Mouse (Mus musculus) retina, adult 2 months (tissue): ENCODE measurements around the gene Serpine1.

ENCODE experiments used
- DNase-seq: peaks from one replicate; pipeline ENCODE4 v3.0.0-alpha.2; 2012; ENCODE audit warnings: low read depth, low spot score

Gene Serpine1

DNA sequence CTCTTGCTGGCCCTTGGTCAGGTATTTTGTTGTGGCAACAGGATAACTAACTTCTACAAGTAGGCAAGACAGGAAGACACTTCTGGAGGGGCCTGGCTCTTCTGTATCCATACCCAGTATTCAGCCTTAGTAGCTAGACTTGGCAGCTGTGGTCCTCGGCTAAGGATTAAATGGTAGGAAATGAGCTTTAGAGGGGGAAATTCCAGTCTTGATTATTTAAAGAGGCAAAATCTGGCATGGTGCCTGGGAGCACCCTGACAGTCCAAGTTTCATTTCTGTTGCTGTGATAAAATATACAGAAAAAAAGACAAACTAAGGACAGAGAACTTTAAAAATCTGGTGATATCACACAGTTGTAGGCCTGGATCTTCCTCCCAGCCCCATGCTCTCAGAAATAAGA lies 24.0 kb upstream of the Serpine1 start:
- no peak for DNase-seq

- DNase-seq, result no peak
Observed at GRCm38 (mm10) chr5:137095135-137095534, 23.1 kb upstream of the Serpine1 start.

DNA sequence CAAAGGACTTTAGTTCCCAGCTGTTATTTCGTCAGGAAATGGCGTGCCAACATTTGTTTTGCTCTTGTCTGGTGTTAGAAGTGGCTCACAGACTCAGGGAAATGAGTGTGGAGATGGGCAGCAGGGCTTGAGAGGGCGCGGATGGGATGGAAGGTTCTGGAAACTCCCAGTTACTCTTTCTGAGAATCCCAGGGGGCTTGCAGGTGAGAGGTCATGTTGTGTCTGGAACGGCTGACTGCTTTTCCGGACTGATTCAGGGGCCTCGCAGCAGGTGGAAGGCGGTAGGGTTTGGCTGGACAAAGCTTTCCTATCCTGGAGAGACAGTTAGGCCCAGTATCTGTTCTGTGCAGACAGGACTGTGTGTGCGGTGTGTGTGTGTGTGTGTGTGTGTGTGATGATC lies 21.7 kb upstream of the Serpine1 start:
- DNase-seq, result no peak

DNA sequence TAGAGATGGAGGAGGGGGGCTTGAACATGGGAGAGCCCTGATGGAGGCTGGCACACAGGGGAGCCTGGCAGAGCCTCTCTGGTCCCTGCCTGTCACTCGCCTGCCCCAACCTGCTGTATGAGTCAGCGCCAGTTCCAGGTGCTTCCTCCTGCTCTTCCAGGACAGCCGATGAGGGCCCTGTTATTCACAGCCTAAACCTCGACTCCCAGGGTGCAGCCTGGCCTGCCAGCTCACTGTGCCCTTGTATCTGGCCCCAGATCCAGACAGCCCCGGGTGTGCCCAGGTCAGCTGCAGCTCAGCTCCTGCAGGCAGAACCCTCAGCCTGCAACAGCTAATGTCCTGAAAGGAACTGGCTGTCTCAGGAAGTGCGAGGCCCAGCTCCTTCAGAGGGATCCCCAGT lies 19.5 kb upstream of the Serpine1 start:
- no peak for DNase-seq

- DNase-seq, result no peak
Observed at GRCm38 (mm10) chr5:137090870-137091269, 18.8 kb upstream of the Serpine1 start.

DNA sequence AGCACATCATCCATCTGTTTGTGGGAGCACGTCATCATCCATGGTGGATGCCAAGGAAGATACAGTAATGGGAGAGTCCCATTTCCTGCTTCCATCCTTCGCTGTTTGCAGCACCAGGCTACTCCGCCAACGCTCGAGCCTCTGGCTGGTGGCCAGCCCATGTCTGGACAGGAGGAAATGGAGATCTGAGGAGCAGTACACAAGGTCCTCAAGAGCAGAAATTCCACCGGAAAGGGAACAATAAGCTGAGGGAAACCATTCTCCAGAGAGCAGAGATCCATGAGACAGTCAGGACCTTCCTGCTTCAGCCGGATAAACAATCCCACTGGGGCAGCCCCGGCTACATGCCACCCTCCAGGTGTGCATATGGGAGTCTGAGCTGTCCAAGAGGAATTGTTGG lies 15.3 kb upstream of the Serpine1 start:
- no peak for DNase-seq

DNA sequence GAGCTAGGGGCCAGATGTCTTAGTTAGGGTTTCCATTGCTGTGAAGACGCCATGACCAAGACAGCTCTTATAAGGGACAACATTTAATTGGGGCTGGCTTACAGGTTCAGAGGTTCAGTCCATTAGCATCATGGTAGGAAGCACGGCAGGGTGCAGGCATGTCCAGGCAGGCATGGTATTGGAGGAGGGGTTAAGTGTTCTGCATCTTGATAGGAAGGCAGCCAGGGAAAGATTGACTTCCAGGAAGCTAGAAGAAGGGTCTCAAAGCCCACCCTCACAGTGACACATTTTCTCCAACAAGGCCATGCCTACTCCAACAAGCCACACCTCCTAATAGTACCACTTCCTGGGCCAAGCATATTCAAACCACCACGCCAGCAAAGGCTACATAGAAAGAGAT lies 13.7 kb upstream of the Serpine1 start:
- no peak for DNase-seq

GRCm38 (mm10) chr5:137085021-137085420 lies 13.0 kb upstream of the Serpine1 start:
- DNase-seq, result no peak

DNA sequence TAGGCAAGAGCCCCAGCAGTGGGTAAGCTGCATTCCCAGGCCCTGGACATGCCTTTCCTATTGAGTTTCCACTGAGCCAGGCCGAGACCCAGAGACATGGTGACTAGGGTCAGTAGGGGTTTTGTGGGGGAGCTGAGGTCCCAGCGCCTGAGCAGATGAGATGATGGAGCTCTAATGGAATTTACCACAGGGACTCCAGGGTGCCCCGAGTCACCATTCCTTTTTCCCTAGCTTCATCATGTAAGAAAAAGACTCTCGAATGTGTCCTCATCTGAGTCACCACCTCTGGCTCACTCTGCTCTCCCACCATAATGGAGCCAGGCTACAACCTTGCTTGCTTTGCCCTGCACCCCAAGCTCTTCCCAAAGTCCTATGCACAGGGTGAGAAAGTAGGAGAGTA lies 11.0 kb upstream of the Serpine1 start:
- DNase-seq, result no peak

DNA sequence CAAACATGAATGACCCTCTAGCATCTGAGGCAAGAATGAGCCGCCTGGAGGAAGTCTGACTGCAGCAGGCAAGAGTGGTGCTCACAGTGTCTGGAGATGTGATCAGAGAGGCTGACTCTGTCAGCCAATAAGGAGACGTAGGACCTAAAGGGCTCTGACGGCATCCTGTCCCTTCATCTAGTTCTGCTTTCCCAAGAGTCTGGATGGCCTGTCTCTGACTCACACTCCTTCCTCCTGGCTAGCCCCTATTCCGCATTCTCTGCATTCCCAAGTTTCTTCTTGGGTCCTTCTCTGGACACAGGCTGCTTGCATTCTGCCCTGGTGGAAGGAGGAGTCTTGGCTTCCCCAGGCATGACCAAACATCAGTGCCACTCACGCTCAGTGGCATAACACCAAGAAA lies 7.8 kb upstream of the Serpine1 start:
- DNase-seq, result no peak

- no peak for DNase-seq
Observed at GRCm38 (mm10) chr5:137078616-137079015, 6.5 kb upstream of the Serpine1 start.

DNA sequence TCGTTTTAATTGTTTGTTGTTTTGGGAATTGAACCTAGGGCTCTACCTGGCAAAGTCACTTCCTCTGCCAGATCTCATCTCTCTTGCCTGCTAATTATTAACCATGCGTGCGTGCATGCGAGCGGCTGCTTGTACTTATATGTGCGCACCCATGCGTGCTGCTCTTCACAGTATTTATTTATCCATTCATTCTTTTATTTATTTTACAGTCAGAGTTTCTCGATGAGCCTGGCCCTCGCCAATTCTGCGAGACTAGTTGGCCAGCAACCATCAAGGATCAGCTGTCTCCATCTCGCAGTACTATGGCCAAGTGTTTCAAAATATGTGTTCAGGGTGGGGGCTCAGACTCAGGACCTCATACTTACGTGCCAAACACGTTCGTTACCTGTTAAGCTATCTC lies 6.0 kb upstream of the Serpine1 start:
- DNase-seq, result no peak

DNA sequence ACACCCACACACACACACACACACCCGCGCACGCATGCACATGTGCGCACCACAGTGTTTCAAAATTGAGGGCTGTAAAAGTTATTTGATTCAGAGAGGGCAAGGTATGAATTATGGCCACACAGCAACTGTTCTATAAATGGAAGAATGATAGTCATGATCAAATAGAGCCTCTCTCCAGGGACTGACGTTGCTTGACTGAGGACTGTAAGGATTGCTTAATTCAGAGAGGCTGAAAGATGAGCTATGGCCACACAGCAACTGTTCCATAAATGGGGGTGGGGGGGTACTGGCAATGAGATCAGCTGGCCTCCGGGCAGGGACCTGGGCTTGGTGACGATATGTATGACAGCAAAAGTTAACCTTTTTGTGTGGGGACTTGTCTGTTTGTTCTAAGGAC lies 5.1 kb upstream of the Serpine1 start:
- no peak for DNase-seq

- DNase-seq, result no peak
Observed at GRCm38 (mm10) chr5:137076191-137076930, 4.3 kb upstream of the Serpine1 start.

DNA sequence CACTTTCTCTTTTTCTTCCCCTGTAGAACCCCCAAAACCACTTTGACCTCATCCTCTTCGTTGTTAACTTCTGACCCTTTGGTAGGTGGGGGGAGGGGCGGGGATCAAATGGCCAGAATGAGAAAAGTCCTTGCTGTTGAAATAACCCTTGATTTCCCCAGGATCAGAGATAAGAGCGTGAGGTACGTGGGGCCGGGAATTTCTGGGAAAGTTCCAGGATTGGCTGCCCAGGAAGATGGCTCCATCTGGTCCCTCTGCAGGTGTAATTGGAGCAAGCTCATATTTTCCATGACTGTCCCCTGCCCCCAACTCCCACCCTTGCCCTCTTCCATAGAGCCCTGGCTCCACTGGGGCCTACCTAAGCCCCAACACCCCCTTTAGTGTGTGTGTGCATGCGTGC lies 3.7 kb upstream of the Serpine1 start:
- DNase-seq, result no peak

- no peak for DNase-seq
Observed at GRCm38 (mm10) chr5:137074191-137074651, 2.2 kb upstream of the Serpine1 start.

DNA sequence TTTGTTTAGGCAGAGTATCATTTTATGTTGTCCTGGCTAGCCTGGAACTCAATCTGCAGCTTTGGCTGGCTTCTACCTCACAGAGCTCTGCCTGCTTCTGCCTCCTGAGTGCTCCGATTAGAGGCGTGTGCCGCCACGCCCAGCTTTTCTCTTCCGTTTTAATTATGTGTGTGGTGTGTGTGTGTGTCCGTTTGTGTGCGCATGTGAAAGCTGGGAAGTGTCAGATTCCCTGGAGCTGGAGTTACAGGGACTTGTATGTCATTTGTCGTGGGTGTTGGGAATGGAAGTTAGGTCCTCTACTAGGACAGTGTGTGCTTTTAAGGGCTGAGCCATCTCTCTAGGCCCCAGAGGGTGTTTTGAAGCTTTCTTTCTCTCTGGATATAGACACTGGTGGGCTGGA lies 1.1 kb upstream of the Serpine1 start:
- DNase-seq, result no peak

- no peak for DNase-seq
Observed at GRCm38 (mm10) chr5:137070881-137071605, 1.0 kb downstream of the Serpine1 start.

- DNase-seq, result no peak
Observed at GRCm38 (mm10) chr5:137068711-137069110, 3.4 kb downstream of the Serpine1 start.

GRCm38 (mm10) chr5:137065923-137066322 lies 6.1 kb downstream of the Serpine1 start:
- no peak for DNase-seq

DNA sequence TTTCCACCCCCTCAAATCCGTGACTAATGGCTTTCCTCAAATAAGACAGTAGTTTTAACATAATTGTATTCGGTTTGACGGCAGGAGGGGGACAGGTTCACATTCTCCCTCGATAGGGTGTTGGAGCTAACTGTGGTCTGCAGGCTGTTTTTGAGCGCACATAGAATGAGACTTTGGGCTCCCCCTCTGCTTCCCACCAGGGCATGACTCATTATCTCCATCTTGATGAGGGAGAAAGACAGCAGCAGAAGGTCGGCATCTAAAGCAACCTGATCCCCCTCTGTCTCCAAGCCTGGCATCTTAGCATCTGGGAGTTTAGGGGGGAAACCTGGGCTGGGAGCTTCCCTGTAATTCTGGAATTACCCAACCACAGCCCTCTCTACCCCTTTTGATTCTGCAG lies 6.6 kb downstream of the Serpine1 start:
- DNase-seq, result no peak

DNA sequence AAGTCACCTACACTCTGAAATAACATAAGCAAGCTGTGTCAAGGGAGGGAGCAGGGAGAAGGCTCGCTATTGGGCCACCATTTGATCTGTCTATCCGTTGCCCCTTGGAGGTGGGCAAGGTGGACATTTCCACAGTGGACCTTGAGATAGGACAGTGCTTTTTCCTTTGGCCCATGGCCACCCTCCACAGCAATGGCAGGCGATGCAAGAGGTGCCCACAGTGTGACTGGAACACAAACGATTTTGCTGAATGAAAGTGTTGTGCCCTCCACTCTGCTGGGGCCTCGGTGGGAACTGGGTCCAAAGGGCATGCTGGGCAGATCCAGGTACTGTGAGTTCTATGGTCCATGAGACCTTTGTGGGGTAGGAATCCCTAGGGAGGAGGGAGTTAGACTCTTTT lies 9.5 kb downstream of the Serpine1 start:
- DNase-seq, result no peak

DNA sequence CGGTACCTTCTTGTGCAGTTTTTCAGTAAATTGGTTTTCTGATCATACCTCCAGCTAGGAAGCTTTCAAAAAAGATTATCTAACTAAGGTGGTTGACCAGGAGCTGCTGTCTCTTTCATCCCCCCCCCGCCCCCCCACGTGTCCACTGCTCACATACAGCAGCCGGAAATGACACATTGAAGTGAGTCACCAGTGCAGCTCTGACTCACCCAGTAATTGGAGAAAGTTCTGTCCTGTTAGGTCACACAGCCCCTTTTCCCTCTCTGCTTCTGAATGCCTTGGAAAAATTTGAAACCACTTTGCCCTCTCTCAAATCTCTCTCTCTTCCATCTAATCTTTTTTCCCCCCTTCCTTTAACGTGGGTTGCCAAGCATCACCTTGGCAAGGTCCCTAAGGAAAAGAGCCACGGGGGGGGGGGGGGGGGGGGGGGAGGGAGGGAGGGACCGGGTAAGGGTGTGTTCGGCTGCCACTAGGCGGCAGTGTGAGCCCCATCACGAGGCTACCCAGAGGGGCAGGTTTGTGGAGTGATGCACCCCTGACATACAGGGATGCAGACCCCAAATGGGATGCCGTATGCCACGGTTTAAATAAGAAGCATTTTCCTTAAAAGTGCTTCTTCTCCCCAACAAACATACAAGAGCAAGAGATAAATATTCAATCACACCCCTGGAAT lies 10.1 kb downstream of the Serpine1 start:
- DNase-seq, result no peak
